Mouse (Mus musculus) adrenal gland, adult 18-20 months (tissue): ENCODE measurements around the gene Ints13. TPM values are rescaled to one million over a fixed set of nuclear protein-coding genes. Genes with fewer than 3 reads are reported as not detected.

ENCODE experiments used
- DNase-seq, 2 experiments: peaks; one replicate each; pipeline ENCODE4 v3.0.0; 2021 to 2022; ENCODE audit warnings: low spot score in 2 of 2
- total RNA-seq, 2 experiments: library from RNA; stranded (reverse); gene quantifications; 1 replicate in 1 of 2; 2 replicates in 1 of 2; pipeline ENCODE4 v1.2.3; 2021

Gene Ints13
- total RNA-seq, 2 experiments from 2014 or later, result 35.7 to 36.0 TPM

DNA sequence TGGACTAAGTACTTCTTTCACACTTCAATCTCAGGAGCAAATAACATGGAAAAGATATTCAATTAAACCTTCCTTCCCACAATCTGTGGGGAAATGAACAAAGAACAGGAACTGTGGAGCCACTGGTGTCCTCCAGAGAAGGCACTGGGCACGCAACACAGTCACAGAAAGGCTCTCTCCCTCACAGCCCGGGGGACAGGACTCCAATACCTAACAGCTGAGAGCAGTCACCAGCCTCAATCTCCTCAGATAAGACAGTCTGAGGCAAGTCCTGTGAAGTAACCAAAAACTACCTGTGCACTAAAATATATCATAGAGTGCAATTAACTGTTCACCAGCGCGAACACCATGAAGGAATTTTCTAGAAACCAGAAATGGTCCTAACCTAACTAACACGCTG is 76.9 kb downstream of the Ints13 start:
- DNase-seq, result no peak

DNA sequence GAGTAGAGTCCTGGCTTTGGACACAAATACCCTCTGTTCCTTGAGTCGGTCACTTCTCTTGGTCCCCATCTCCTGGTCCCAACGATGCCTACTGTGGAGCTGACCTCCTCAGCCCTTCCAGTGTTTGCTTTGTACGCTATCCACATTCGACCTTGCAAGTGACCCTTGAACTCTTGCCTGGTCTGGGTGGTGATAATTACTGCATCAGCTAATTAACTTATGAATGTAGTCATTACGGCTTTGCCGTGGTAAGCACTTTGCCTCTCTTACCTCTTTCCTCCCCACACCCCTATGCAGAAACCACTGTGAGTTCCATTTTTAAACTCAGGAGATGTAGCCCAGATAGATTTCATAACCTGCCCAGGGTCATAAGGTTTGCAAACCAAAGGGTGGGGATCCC is 77.4 kb downstream of the Ints13 start:
- no peak for DNase-seq

Other genes starting within 250 kb of the Ints13 start
- gene Itpr2, start 75.6 kb downstream of the Ints13 start, total RNA-seq, result 10 to 100 TPM; 39.6 to 41.7 TPM
- gene Fgfr1op2, start 632 bp downstream of the Ints13 start, total RNA-seq, result 100 to 1,000 TPM in 1 of 2 experiments, 10 to 100 TPM in 1; 91.3 to 103 TPM
- gene Med21, start 64.7 kb upstream of the Ints13 start, total RNA-seq, result 10 to 100 TPM; 66.4 to 67.1 TPM
- 10 to 100 TPM; 30.2 to 33.3 TPM for gene Tm7sf3, start 65.0 kb upstream of the Ints13 start, total RNA-seq
- 10 to 100 TPM; 20.3 to 21.0 TPM for gene Stk38l, start 147.2 kb upstream of the Ints13 start, total RNA-seq
- gene Arntl2, start 218.2 kb upstream of the Ints13 start, total RNA-seq, result 1 to 10 TPM in 1 of 2 experiments, under 1 TPM in 1; 0.67 to 1.2 TPM